Mouse (Mus musculus) bone marrow, adult 2 months (tissue): ENCODE results near the gene Akap2.

ENCODE experiments used
- CTCF ChIP-seq: fragments of 200-500 bp; IDR thresholded peaks from 2 replicates; pipeline ENCODE4 v1.5.1; 2011; ENCODE audit warnings: low read length, control low read depth; ENCODE audit not compliant: control insufficient read depth, insufficient read depth
- POLR2A ChIP-seq: fragments of 200-500 bp; IDR thresholded peaks from 2 replicates; pipeline ENCODE4 v1.6.1; 2011; ENCODE audit warnings: low read depth, mild to moderate bottlenecking, control low read depth, low read length, borderline replicate concordance; ENCODE audit not compliant: control insufficient read depth

DNA sequence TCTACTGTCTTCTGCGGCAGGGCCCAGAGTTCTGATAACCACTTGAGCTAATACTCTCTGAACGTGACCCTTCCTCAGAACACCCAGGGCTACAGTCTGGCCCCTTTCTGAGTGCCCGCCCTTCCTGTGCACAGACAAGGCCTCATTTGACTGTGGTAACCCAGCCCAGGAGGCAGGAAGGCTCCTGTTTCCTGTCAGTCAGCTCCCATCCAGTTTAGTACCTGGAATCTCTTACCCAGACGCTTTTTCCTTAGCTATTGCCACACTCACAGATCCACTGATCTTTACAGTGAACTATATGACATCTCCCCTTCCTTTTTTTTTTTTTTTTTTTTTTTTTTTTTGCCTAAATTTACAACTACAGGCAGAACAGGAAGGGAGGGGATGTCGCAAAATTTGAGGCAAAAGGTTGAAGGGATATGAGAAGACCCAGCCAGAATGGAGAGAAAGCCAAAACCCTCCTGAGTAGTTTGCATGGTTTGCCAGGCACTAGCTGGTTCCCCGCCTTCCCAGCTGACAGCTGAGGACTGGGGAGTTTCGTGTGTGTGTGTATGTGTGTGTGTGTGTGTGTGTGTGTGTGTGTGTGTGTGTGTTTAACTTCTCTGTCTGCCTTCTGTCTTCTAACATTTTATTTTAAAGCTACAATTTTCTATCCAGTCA lies 95.6 kb downstream of the Akap2 start:
- no peak for TF ChIP-seq CTCF
- no peak for TF ChIP-seq POLR2A
